Mouse (Mus musculus) MEL (cell line): ENCODE data around the gene Grhl3. TPM values are rescaled to one million over a fixed set of nuclear protein-coding genes. Genes with fewer than 3 reads are reported as not detected.

Experiments
- DNase-seq: peaks from one replicate; pipeline ENCODE4 v3.0.0; 2011; ENCODE audit warnings: low read depth, low spot score
- H3K27ac ChIP-seq: 2 replicates; pipeline ENCODE4 v1.5.1; 2012; ENCODE audit warnings: low read depth, mild to moderate bottlenecking, control low read depth, low read length, moderate library complexity; ENCODE audit not compliant: control insufficient read depth
- H3K27me3 ChIP-seq, 2 experiments: fragments of 150-350 bp in 1 of 2; sonication (generic) in 1 of 2; 2 replicates each; pipeline ENCODE4 v1.6.1; 2012; ENCODE audit warnings: low read length in 2 of 2, mild to moderate bottlenecking in 2 of 2, improper control_type of control experiment in 1 of 2, moderate library complexity in 1 of 2; ENCODE audit not compliant: insufficient read depth in 2 of 2, control insufficient read depth in 1 of 2
- H3K36me3 ChIP-seq, 2 experiments: 2 replicates each; pipeline ENCODE4 v1.6.1; 2012 to 2014; ENCODE audit warnings: low read length in 2 of 2, improper control_type of control experiment in 1 of 2, inconsistent platforms in 1 of 2, mild to moderate bottlenecking in 1 of 2; ENCODE audit not compliant: insufficient read depth in 2 of 2, control insufficient read depth in 1 of 2
- H3K4me1 ChIP-seq, 2 experiments: fragments of 150-350 bp in 1 of 2; sonication (generic) in 1 of 2; 2 replicates each; pipeline ENCODE4 v1.6.1; 2012; ENCODE audit warnings: low read length in 2 of 2, improper control_type of control experiment in 1 of 2, mild to moderate bottlenecking in 1 of 2; ENCODE audit not compliant: insufficient read depth in 2 of 2, control insufficient read depth in 1 of 2
- H3K4me3 ChIP-seq, 2 experiments: fragments of 150-350 bp in 1 of 2; sonication (generic) in 1 of 2; 2 replicates each; pipeline ENCODE4 v1.5.1; 2012; ENCODE audit warnings: low read depth in 2 of 2, low read length in 2 of 2, mild to moderate bottlenecking in 2 of 2, moderate library complexity in 2 of 2, control low read depth in 1 of 2, improper control_type of control experiment in 1 of 2; ENCODE audit not compliant: control insufficient read depth in 1 of 2, insufficient read depth in 1 of 2
- H3K79me2 ChIP-seq: 2 replicates; pipeline ENCODE4 v1.6.1; 2012; ENCODE audit warnings: mild to moderate bottlenecking, low read length, moderate library complexity; ENCODE audit not compliant: control insufficient read depth, poor library complexity, insufficient read depth
- H3K9ac ChIP-seq: 2 replicates; pipeline ENCODE4 v1.6.1; 2012; ENCODE audit warnings: low read depth, mild to moderate bottlenecking, control low read depth, low read length, moderate library complexity; ENCODE audit not compliant: control insufficient read depth, poor library complexity, severe bottlenecking
- H3K9me3 ChIP-seq: fragments of 150-350 bp; sonication (generic); replicated peaks from 2 replicates; pipeline ENCODE4 v1.6.1; 2012; ENCODE audit warnings: mild to moderate bottlenecking, low read length, improper control_type of control experiment, moderate library complexity; ENCODE audit not compliant: insufficient read depth
- BHLHE40 ChIP-seq: IDR thresholded peaks from 2 replicates; pipeline ENCODE4 v1.6.1; 2012; ENCODE audit warnings: low read depth, mild to moderate bottlenecking, inconsistent platforms, low read length, improper control_type of control experiment, borderline replicate concordance
- CHD1 ChIP-seq: IDR thresholded peaks from 2 replicates; pipeline ENCODE4 v1.6.1; 2012; ENCODE audit warnings: low read depth, mild to moderate bottlenecking, inconsistent platforms, low read length, improper control_type of control experiment
- CHD2 ChIP-seq: IDR thresholded peaks from 2 replicates; pipeline ENCODE4 v1.6.1; 2011; ENCODE audit warnings: low read length, improper control_type of control experiment
- E2F4 ChIP-seq: IDR thresholded peaks from 2 replicates; pipeline ENCODE4 v1.6.1; 2011; ENCODE audit warnings: low read depth, low read length, improper control_type of control experiment, borderline replicate concordance
- ELF1 ChIP-seq: IDR thresholded peaks from 2 replicates; pipeline ENCODE4 v1.6.1; 2014; ENCODE audit warnings: low read depth, mild to moderate bottlenecking, inconsistent platforms, low read length, improper control_type of control experiment, moderate library complexity
- EP300 ChIP-seq, 2 experiments: IDR thresholded peaks; 2 replicates each; pipeline ENCODE4 v1.6.1; 2011; ENCODE audit warnings: improper control_type of control experiment in 2 of 2, low read length in 2 of 2, low read depth in 1 of 2, mild to moderate bottlenecking in 1 of 2
- ETS1 ChIP-seq: IDR thresholded peaks from 2 replicates; pipeline ENCODE4 v1.6.1; 2012; ENCODE audit warnings: low read depth, mild to moderate bottlenecking, inconsistent platforms, low read length, improper control_type of control experiment, moderate library complexity
- GATA1 ChIP-seq: IDR thresholded peaks from 2 replicates; pipeline ENCODE4 v1.6.1; 2011; ENCODE audit warnings: low read depth, low read length, improper control_type of control experiment
- JUND ChIP-seq: IDR thresholded peaks from 2 replicates; pipeline ENCODE4 v1.6.1; 2011; ENCODE audit warnings: low read depth, mild to moderate bottlenecking, improper control_type of control experiment, low read length
- KAT2A ChIP-seq: conservative IDR thresholded peaks from 2 replicates; pipeline ENCODE4 v1.6.1; 2012; ENCODE audit warnings: low read depth, low read length, improper control_type of control experiment, inconsistent platforms
- MAFK ChIP-seq: IDR thresholded peaks from 2 replicates; pipeline ENCODE4 v1.6.1; 2011; ENCODE audit warnings: low read depth, mild to moderate bottlenecking, low read length, improper control_type of control experiment, borderline replicate concordance
- MAX ChIP-seq: IDR thresholded peaks from 2 replicates; pipeline ENCODE4 v1.6.1; 2011; ENCODE audit warnings: low read length, improper control_type of control experiment
- MAZ ChIP-seq: IDR thresholded peaks from 2 replicates; pipeline ENCODE4 v1.6.1; 2012; ENCODE audit warnings: low read depth, mild to moderate bottlenecking, inconsistent platforms, low read length, improper control_type of control experiment
- MEF2A ChIP-seq: IDR thresholded peaks from 2 replicates; pipeline ENCODE4 v1.6.1; 2014; ENCODE audit warnings: low read depth, mild to moderate bottlenecking, inconsistent platforms, low read length, improper control_type of control experiment; ENCODE audit not compliant: poor library complexity, insufficient replicate concordance, severe bottlenecking; ENCODE audit errors: extremely low read depth
- MXI1 ChIP-seq: IDR thresholded peaks from 2 replicates; pipeline ENCODE4 v1.6.1; 2011; ENCODE audit warnings: mild to moderate bottlenecking, low read depth, low read length, improper control_type of control experiment
- MYC ChIP-seq: IDR thresholded peaks from 2 replicates; pipeline ENCODE4 v1.6.1; 2011; ENCODE audit warnings: low read depth, mild to moderate bottlenecking, low read length, improper control_type of control experiment, moderate library complexity
- NRF1 ChIP-seq: IDR thresholded peaks from 2 replicates; pipeline ENCODE4 v1.6.1; 2014; ENCODE audit warnings: low read depth, mild to moderate bottlenecking, inconsistent platforms, low read length, improper control_type of control experiment, moderate library complexity; ENCODE audit not compliant: poor library complexity, insufficient read depth, severe bottlenecking
- POLR2A ChIP-seq, 2 experiments: IDR thresholded peaks; 2 replicates each; pipeline ENCODE4 v1.6.1; 2011 to 2012; ENCODE audit warnings: low read length in 2 of 2, mild to moderate bottlenecking in 2 of 2, control low read depth in 1 of 2, improper control_type of control experiment in 1 of 2, low read depth in 1 of 2, moderate library complexity in 1 of 2; ENCODE audit not compliant: control insufficient read depth in 1 of 2, insufficient read depth in 1 of 2, poor library complexity in 1 of 2
- POLR2AphosphoS2 ChIP-seq: IDR thresholded peaks from 2 replicates; pipeline ENCODE4 v1.6.1; 2011; ENCODE audit warnings: low read length, improper control_type of control experiment
- SIN3A ChIP-seq: IDR thresholded peaks from 2 replicates; pipeline ENCODE4 v1.6.1; 2012; ENCODE audit warnings: low read length, improper control_type of control experiment, inconsistent platforms
- TAL1 ChIP-seq: IDR thresholded peaks from 2 replicates; pipeline ENCODE4 v1.6.1; 2012; ENCODE audit warnings: mild to moderate bottlenecking, inconsistent platforms, low read length, moderate library complexity, mixed read lengths
- TCF12 ChIP-seq: IDR thresholded peaks from 2 replicates; pipeline ENCODE4 v1.6.1; 2014; ENCODE audit warnings: low read depth, mild to moderate bottlenecking, inconsistent platforms, low read length, improper control_type of control experiment, moderate library complexity
- USF1 ChIP-seq: IDR thresholded peaks from 2 replicates; pipeline ENCODE4 v1.6.1; 2014; ENCODE audit warnings: low read depth, mild to moderate bottlenecking, inconsistent platforms, low read length, improper control_type of control experiment, moderate library complexity
- ZC3H11A ChIP-seq: IDR thresholded peaks from 2 replicates; pipeline ENCODE4 v1.6.1; 2012; ENCODE audit warnings: low read depth, mild to moderate bottlenecking, inconsistent platforms, low read length, improper control_type of control experiment
- ZMIZ1 ChIP-seq: IDR thresholded peaks from 2 replicates; pipeline ENCODE4 v1.6.1; 2012; ENCODE audit warnings: low read depth, mild to moderate bottlenecking, inconsistent platforms, low read length, improper control_type of control experiment, moderate library complexity
- ZNF384 ChIP-seq: IDR thresholded peaks from 2 replicates; pipeline ENCODE4 v1.6.1; 2012; ENCODE audit warnings: low read depth, mild to moderate bottlenecking, inconsistent platforms, low read length, improper control_type of control experiment
- polyA plus RNA-seq, 2 experiments: library from polyadenylated mRNA; stranded (reverse) in 1 of 2; unstranded in 1 of 2; fragments of >175 nt in 1 of 2; fragments of >200 nt in 1 of 2; gene quantifications; 2 replicates each; pipeline versions ENCODE4 v1.2.1 to v1.2.4; 2012; ENCODE audit warnings: low replicate concordance in 2 of 2, low read depth in 1 of 2; ENCODE audit not compliant: insufficient read length in 2 of 2, insufficient read depth in 1 of 2, missing spikeins in 1 of 2
- total RNA-seq: library from RNA; depleted of rRNA; stranded (reverse); fragments of 300-350 nt; gene quantifications from 2 replicates; pipeline ENCODE4 v1.2.3, GENCODE M21; 2012

The Grhl3 gene
- total and polyA plus RNA-seq, 3 experiments = not detected

DNA sequence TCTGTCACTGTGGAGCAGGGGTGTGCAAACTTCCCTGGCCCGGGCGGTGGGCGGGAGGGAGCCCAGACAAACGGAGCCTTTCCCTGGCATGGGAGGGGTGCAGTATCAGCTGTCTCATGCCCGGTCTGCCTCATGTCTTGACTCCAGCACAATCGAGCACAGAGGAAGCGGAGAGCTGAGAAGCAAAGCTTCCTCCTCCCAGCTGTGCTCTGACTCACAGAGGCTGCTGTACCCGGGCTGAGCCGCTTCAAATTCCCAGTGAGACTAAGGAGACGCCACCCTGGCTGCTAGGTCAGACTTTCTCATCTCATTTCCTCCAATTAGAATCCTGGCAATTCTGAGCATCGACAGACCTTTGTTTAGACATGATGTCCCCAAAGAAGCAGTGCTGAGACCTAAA, 6.4 kb downstream of the Grhl3 start:
- TF ChIP-seq NRF1 = no peak
- TF ChIP-seq E2F4 = no peak
- TF ChIP-seq ZNF384 = no peak
- TF ChIP-seq, all 39 proteins: peak for 0
- Histone ChIP-seq H3K9ac (no peak overlapping the region), H3K27me3 (peaks cover 0 to 2% of the 10 kb centered on the region in 2 experiments; a peak in 2 of 4 replicates), H3K27ac (no peak overlapping the region), H3K9me3 (no peaks in the 10 kb centered on the region), H3K4me1 (peaks cover 3 to 28% of the 10 kb centered on the region in 2 experiments; a peak in 3 of 4 replicates), H3K4me3 (no peak overlapping the region), H3K36me3 (peaks cover 0 to 11% of the 10 kb centered on the region in 2 experiments; a peak in 2 of 4 replicates), H3K79me2 (no peaks in the 10 kb centered on the region)
- peak; percentile 35 for DNase-seq

DNA sequence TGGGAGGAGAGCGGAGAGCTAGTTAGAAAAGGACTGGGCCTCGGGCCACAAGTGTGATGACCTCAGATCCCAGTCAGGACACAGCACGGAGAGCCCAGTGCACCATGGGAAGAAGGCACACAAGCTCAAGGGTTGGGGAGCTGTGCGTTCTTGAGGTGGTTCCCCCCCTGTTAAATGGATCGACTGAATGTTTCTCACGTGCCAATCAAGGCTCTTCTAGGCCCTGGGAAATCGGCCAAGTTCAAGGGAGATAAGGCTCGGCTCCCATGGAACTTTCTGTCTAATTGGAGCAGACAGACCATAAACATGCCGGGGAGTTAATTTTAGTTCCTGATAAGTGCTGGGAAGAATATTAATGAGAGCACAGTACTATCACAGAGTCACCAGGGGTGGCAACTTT, 8.0 kb downstream of the Grhl3 start:
- H3K9ac ChIP-seq = no peak overlapping the region
- no peaks in the 10 kb centered on the region for H3K79me2 ChIP-seq
- peak; percentile 82 for DNase-seq
- no peak overlapping the region for H3K4me3 ChIP-seq
- H3K27me3 ChIP-seq = peaks cover 0 to 1% of the 10 kb centered on the region in 2 experiments; a peak in 2 of 4 replicates
- peaks cover 0 to 11% of the 10 kb centered on the region in 2 experiments; a peak in 2 of 4 replicates for H3K36me3 ChIP-seq
- no peak for TF ChIP-seq POLR2A (IDR thresholded peaks at IDR 0.05; ENCODE audit: control insufficient read depth in 1 of 2, insufficient read depth in 1 of 2, low read depth in 1 of 2, low read length in 2 of 2, poor library complexity in 1 of 2)
- TF ChIP-seq CHD1 = no peak
- TF ChIP-seq MAFK = no peak
- TF ChIP-seq TCF12 = peak; percentile 32; the same call in 1 of the 2 replicates
- TF ChIP-seq USF1 = peak; percentile 56; the same call in 1 of the 2 replicates
- TF ChIP-seq EP300 (IDR thresholded peaks at IDR 0.05; ENCODE audit: low read depth in 1 of 2, low read length in 2 of 2) = peak; percentile 48 to 55; a peak in 2 of 4 replicates
- TF ChIP-seq TAL1 = no peak
- TF ChIP-seq ZMIZ1 = no peak
- TF ChIP-seq MYC = 0 out of 2 replicates have a peak, but pooled peaks have one; percentile 38
- no peak for TF ChIP-seq ZC3H11A
- TF ChIP-seq E2F4 = no peak
- no peak for TF ChIP-seq ELF1
- TF ChIP-seq CHD2 = no peak
- TF ChIP-seq ETS1 = peak; percentile 84
- TF ChIP-seq MAX = 0 out of 2 replicates have a peak, but pooled peaks have one; percentile 14
- TF ChIP-seq MAZ = no peak
- TF ChIP-seq KAT2A = no peak
- TF ChIP-seq MXI1 = peak; percentile 46; the same call in 1 of the 2 replicates
- TF ChIP-seq SIN3A = peak; percentile 62
- TF ChIP-seq BHLHE40 = peak; percentile 97
- TF ChIP-seq MEF2A = peak; percentile 97; the same call in 1 of the 2 replicates
- TF ChIP-seq JUND = no peak
- TF ChIP-seq POLR2AphosphoS2 = no peak
- TF ChIP-seq GATA1 = peak; percentile 86
- H3K4me1 ChIP-seq = peaks cover 3 to 25% of the 10 kb centered on the region in 2 experiments; a peak in 3 of 4 replicates
- H3K9me3 ChIP-seq = no peaks in the 10 kb centered on the region
- no peak overlapping the region for H3K27ac ChIP-seq
